Mouse (Mus musculus): ENCODE data around the gene Dusp10. TPM values are rescaled to one million over a fixed set of nuclear protein-coding genes. Genes with fewer than 3 reads are reported as not detected.

The Dusp10 gene
- polyA plus RNA-seq (2014; fragmentation: Illumina TruSeq; extraction: RNeasy Lipid Tissue Mini Kit (QIAGEN cat#74804); ENCODE audit: low replicate concordance): 2.5 TPM

DNA sequence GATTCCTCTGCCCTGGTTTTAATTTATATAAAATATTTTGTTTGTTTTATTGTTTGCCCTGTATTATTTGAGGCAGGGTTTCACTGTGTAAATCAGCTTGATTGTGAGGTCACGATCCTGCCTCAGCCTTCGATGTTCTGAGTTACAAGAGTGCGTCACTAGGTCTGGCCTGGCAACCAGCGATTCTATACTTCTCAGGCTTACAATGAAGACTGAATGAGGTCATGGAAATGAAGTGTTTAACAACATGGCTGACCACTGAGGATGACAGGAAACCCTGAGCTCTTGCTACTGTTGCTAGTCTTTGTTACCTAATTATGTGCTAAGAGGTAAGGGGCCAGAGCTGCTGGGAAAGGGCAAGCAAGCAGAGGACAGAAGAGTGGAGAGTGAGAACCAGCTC lies at the start of gene Dusp10:
Gene Dusp10 (plus strand): TSS at position 197 of the 400 bp plus-strand sequence.

DNA sequence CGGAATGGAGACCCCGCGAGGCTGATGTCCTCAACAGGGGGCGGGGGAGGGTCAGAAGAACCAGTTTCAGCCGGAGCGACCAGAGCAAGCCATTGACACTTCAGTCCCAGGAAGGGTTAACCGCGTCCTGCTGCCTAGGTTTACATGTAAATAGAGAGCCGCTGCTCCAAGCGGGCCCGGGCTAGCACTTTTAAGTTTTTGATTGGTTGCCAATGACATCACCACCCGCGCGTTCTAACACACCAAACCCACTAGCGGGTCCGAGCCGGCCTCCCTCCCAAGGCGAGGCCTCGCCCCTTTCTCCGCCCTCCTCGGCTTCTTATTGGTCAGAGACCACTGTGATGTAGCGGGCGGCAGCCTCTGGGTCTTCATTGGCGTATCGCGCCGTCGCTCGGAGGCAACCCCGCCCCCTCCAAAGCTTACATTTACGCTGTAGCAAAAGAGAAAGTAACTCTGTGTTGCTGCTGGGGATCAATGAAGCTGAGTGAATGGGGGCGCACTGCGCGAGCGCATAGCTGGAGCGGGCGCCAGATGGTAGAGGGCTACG lies 21.0 kb downstream of the Dusp10 start, which contains the start of gene 1700056E22Rik:
Gene 1700056E22Rik (minus strand): TSS at position 291 of the 547 bp plus-strand sequence.

Other genes starting within 250 kb of the Dusp10 start
- gene 1700056E22Rik, start 21.0 kb downstream of the Dusp10 start, polyA plus RNA-seq (2014; fragmentation: Illumina TruSeq; extraction: RNeasy Lipid Tissue Mini Kit (QIAGEN cat#74804); ENCODE audit: low replicate concordance): not detected